Mouse (Mus musculus) embryonic facial prominence, embryonic 15.5 days (tissue): ENCODE measurements around the gene Golgb1. TPM values are rescaled to one million over a fixed set of nuclear protein-coding genes. Genes with fewer than 3 reads are reported as not detected.

Experiments used
- ATAC-seq: fragments of 200-750 bp; cut with Nextera tagmentation; 2 replicates; pipeline ENCODE4 v1.8.0; 2017; ENCODE audit warnings: low read depth, moderate TSS enrichment; ENCODE audit not compliant: insufficient number of reproducible peaks, low FRiP score, low TSS enrichment
- H3K27ac ChIP-seq: fragments of 300-500 bp; sonication (generic); replicated peaks from 2 replicates; pipeline ENCODE4 v1.5.1; 2015; ENCODE audit warnings: mild to moderate bottlenecking, inconsistent platforms
- H3K27me3 ChIP-seq: fragments of 300-500 bp; sonication (generic); 2 replicates; pipeline ENCODE4 v1.6.1; 2015; ENCODE audit warnings: inconsistent platforms
- H3K36me3 ChIP-seq: fragments of 300-500 bp; sonication (generic); 2 replicates; pipeline ENCODE4 v1.6.1; 2015; ENCODE audit warnings: mild to moderate bottlenecking, inconsistent platforms
- H3K4me1 ChIP-seq: fragments of 300-500 bp; sonication (generic); 2 replicates; pipeline ENCODE4 v1.6.1; 2015; ENCODE audit warnings: inconsistent platforms
- H3K4me2 ChIP-seq: fragments of 300-500 bp; sonication (generic); replicated peaks from 2 replicates; pipeline ENCODE4 v1.6.1; 2015; ENCODE audit warnings: mild to moderate bottlenecking, inconsistent platforms
- H3K4me3 ChIP-seq: fragments of 300-500 bp; sonication (generic); replicated peaks from 2 replicates; pipeline ENCODE4 v1.5.1; 2015; ENCODE audit warnings: mild to moderate bottlenecking, inconsistent platforms
- H3K9ac ChIP-seq: fragments of 300-500 bp; sonication (generic); 2 replicates; pipeline ENCODE4 v1.6.1; 2015; ENCODE audit warnings: inconsistent platforms
- H3K9me3 ChIP-seq: fragments of 300-500 bp; sonication (generic); replicated peaks from 2 replicates; pipeline ENCODE4 v1.6.1; 2016; ENCODE audit warnings: inconsistent platforms
- WGBS: fragments of 180-500 bp; shearing (Covaris S2); methylation state at CpG from one replicate; pipeline ENCODE4 v1.1.7; 2015; 5-methylcytosine and 5-hydroxymethylcytosine counted together
- polyA plus RNA-seq: library from polyadenylated mRNA; unstranded; fragments of >200 nt; fragmentation: Nextera tagmentation; extraction: Ambion mirVana; gene quantifications from 2 replicates; pipeline ENCODE4 v1.2.1, GENCODE M21; 2015

Gene Golgb1
- polyA plus RNA-seq, 1 experiment from 2014 or later = 137 TPM

DNA sequence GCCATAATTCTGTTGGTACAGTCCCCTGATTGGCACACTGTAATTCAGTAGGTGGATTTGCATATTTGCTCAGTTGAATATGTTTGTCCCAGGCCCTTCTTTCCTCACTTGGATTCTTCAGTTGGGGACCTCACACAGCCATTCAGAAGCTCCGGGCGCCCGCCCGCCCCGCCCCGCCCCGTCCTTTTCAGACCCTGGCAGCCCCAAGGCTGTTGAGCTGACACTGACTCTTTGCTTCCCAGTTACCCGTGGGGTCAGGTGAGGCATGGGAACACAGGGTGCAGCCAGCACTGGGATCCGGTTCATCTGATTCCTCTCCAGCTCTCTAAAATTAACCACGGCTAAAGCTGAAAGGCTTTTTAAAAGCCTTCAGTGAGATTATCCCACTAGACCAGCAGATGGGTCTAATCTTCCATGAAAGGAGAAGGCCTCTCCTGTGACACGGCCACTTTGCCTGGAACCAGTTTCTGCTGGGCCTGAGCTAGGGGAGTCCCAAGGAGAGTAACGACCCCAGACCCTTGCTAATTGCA lies 70.0 kb downstream of the Golgb1 start:
- H3K36me3 ChIP-seq = no peaks in the 10 kb centered on the region
- no peak overlapping the region for H3K4me2 ChIP-seq
- WGBS = 28% methylated on average over 12 of the region's 12 CpGs
- H3K9me3 ChIP-seq = no peaks in the 10 kb centered on the region
- no peak for ATAC-seq
- no peak overlapping the region for H3K27ac ChIP-seq
- H3K4me3 ChIP-seq = no peak overlapping the region
- H3K4me1 ChIP-seq = 0 out of 2 replicates have a peak, but pooled peaks cover 4% of the 10 kb centered on the region
- H3K27me3 ChIP-seq = no peaks in the 10 kb centered on the region
- no peak overlapping the region for H3K9ac ChIP-seq

DNA sequence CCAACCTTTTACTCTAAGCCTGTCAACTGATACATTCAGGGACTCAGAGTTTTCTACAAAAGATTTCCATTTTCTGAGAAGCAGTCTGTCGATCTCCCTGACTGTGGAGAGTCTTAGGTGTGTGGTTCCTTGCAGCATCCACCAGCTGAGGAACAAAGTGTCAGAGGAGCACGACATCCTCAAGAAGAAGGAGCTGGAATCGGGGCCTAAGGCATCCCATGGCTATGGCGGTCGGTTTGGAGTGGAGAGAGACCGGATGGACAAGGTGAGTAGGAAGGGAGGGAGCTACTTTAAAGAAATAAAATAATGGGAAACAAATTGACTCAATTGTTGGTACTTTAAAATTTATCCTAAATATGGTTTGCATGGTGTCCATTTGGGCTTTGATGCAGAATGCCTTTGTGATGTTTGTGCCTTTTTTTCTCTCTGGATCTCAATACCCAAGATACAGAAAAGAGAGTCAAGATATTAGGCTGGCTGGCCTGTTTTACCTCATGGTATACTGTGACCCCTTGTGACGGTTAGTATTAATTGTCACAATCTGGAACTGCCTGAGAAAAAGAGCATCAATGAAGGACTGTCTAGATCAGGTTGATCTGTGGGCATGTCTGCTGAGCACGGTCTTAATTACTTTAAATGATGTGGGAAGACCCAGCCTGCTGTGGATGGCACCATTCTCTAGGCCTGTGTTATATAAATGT lies 71.7 kb downstream of the Golgb1 start:
- H3K9me3 ChIP-seq = no peaks in the 10 kb centered on the region
- 0 out of 2 replicates have a peak, but pooled peaks cover 4% of the 10 kb centered on the region for H3K4me1 ChIP-seq
- 83% methylated on average over 8 of the region's 8 CpGs for WGBS
- no peak overlapping the region for H3K9ac ChIP-seq
- no peaks in the 10 kb centered on the region for H3K27me3 ChIP-seq
- H3K4me2 ChIP-seq = no peak overlapping the region
- H3K4me3 ChIP-seq = no peak overlapping the region
- no peak for ATAC-seq
- no peaks in the 10 kb centered on the region for H3K36me3 ChIP-seq
- no peak overlapping the region for H3K27ac ChIP-seq

- no peak for ATAC-seq
- Histone ChIP-seq H3K4me1 (no peaks in the 10 kb centered on the region), H3K27me3 (no peaks in the 10 kb centered on the region), H3K4me2 (no peak overlapping the region), H3K9ac (no peak overlapping the region), H3K4me3 (no peak overlapping the region), H3K36me3 (no peaks in the 10 kb centered on the region), H3K27ac (no peak overlapping the region), H3K9me3 (no peaks in the 10 kb centered on the region)
- WGBS = 67% methylated on average over 4 of the region's 4 CpGs
These were observed 72.8 kb downstream of the Golgb1 start for GRCm38 (mm10) chr16:36947646-36948197.

DNA sequence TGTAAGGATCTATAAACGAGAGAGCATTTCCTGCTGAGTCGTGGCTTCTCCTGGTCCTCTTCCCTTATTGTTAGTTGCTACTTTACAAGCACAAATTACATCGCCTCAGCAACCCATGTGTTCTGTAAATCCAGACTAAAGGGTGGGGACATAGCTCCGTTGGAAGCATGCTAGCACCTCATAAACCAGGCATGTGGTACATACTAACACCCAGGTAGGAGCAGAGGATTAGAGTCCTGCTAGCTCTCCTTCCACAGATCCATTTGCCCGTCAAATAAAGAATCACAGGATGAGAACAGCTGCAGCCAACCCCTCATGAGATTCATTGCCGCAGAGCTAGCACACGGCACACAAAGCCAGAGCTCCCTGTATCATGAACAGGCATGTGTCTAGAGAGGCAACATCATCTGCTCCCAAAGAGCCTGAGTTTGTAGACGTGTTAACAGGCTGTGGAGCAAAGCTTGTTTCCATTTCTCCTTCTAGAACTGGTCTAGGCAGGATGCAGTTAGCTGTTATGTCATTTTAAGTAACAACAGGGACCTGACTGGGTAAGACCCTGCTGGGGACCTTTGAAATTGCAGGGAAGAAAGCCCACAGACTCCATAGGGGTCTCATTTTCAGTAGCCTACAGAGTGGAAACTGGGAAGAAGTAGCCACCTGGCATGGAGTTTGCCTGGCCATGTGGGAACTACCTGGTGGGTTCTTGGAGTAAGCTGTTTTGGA lies 74.8 kb downstream of the Golgb1 start:
- Histone ChIP-seq H3K4me1 (no peaks in the 10 kb centered on the region), H3K4me3 (no peak overlapping the region), H3K9me3 (no peaks in the 10 kb centered on the region), H3K27me3 (no peaks in the 10 kb centered on the region), H3K4me2 (no peak overlapping the region), H3K27ac (no peak overlapping the region), H3K9ac (no peak overlapping the region), H3K36me3 (no peaks in the 10 kb centered on the region)
- ATAC-seq = no peak
- 66% methylated on average over 8 of the region's 8 CpGs for whole genome bisulfite sequencing

- H3K9me3 ChIP-seq = no peaks in the 10 kb centered on the region
- no peaks in the 10 kb centered on the region for H3K27me3 ChIP-seq
- no peak for ATAC-seq
- no peak overlapping the region for H3K27ac ChIP-seq
- H3K4me3 ChIP-seq = no peak overlapping the region
- 60% methylated on average over 4 of the region's 4 CpGs for WGBS
- no peaks in the 10 kb centered on the region for H3K36me3 ChIP-seq
- no peaks in the 10 kb centered on the region for H3K4me1 ChIP-seq
- no peak overlapping the region for H3K9ac ChIP-seq
- no peak overlapping the region for H3K4me2 ChIP-seq
These were observed 76.1 kb downstream of the Golgb1 start for GRCm38 (mm10) chr16:36951029-36951428.

GRCm38 (mm10) chr16:36955106-36955505 lies 80.2 kb downstream of the Golgb1 start:
- H3K4me2 ChIP-seq = no peak overlapping the region
- 64% methylated on average over 11 of the region's 11 CpGs for WGBS
- H3K4me1 ChIP-seq = no peaks in the 10 kb centered on the region
- H3K4me3 ChIP-seq = no peak overlapping the region
- H3K36me3 ChIP-seq = no peaks in the 10 kb centered on the region
- no peak overlapping the region for H3K9ac ChIP-seq
- no peaks in the 10 kb centered on the region for H3K9me3 ChIP-seq
- H3K27me3 ChIP-seq = no peaks in the 10 kb centered on the region
- no peak overlapping the region for H3K27ac ChIP-seq
- no peak for ATAC-seq

GRCm38 (mm10) chr16:36963415-36963814 lies 88.5 kb downstream of the Golgb1 start:
- Histone ChIP-seq H3K9me3 (no peaks in the 10 kb centered on the region), H3K27me3 (no peaks in the 10 kb centered on the region), H3K36me3 (no peaks in the 10 kb centered on the region), H3K4me2 (no peak overlapping the region), H3K27ac (no peak overlapping the region), H3K4me1 (no peaks in the 10 kb centered on the region), H3K9ac (no peak overlapping the region), H3K4me3 (no peak overlapping the region)
- ATAC-seq = no peak
- WGBS = 76% methylated on average over 4 of the region's 4 CpGs

DNA sequence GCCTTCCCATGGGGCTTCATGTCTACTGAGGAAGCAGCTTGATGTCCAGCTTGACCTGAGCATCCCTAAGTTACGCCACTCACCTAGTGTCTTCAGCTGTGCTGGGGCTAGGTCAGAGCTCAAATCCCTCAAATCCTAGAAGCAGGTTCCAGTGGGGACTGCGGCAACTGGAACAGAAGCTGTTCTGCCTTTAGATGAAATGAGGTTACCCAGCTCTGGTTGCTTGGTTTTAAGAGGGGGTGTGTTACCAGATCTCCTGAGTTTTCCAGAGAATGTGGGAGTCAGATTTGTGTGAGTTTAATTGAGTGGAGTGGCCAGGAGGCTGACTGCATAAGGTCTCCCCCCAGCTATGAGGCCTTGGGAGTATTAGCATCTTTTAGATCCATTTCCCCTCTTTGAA lies 104.2 kb downstream of the Golgb1 start:
- no peaks in the 10 kb centered on the region for H3K4me1 ChIP-seq
- H3K27ac ChIP-seq = no peak overlapping the region
- WGBS = 90% methylated on average over 2 of the region's 2 CpGs
- no peak overlapping the region for H3K4me2 ChIP-seq
- H3K9me3 ChIP-seq = no peaks in the 10 kb centered on the region
- ATAC-seq = no peak
- no peaks in the 10 kb centered on the region for H3K36me3 ChIP-seq
- no peak overlapping the region for H3K9ac ChIP-seq
- H3K4me3 ChIP-seq = no peak overlapping the region
- no peaks in the 10 kb centered on the region for H3K27me3 ChIP-seq

Other genes with a start within 250 kb of the Golgb1 start
- gene Cd86, start 209.1 kb upstream of the Golgb1 start, polyA plus RNA-seq = 3.3 and 3.5 TPM in 2 replicates
- 5.1 and 7.0 TPM in 2 replicates for gene Ildr1, start 181.2 kb upstream of the Golgb1 start, polyA plus RNA-seq
- gene Slc15a2, start 90.2 kb upstream of the Golgb1 start, polyA plus RNA-seq = 7.1 and 9.7 TPM in 2 replicates
- 36.5 and 38.2 TPM in 2 replicates for gene Iqcb1, start 46.8 kb upstream of the Golgb1 start, polyA plus RNA-seq
- gene Eaf2, start 137 bp upstream of the Golgb1 start, polyA plus RNA-seq = 7.5 and 8.1 TPM in 2 replicates
- gene Hcls1, start 59.8 kb downstream of the Golgb1 start, polyA plus RNA-seq = 7.7 and 9.4 TPM in 2 replicates
- gene Fbxo40, start 115.3 kb downstream of the Golgb1 start, polyA plus RNA-seq = 0.29 and 0.50 TPM in 2 replicates
- 4.9 and 5.3 TPM in 2 replicates for gene Polq, start 136.6 kb downstream of the Golgb1 start, polyA plus RNA-seq